Mouse (Mus musculus): ENCODE results near the gene Srp68.

GRCm38 (mm10) chr11:116294319-116294718 lies 20.3 kb upstream of the Srp68 start:
- TF ChIP-seq CTCF (IDR thresholded peaks at IDR 0.05; ENCODE audit: low read depth) (peak; percentile 83), EP300 (IDR thresholded peaks at IDR 0.05; ENCODE audit: low read depth) (no peak)
